Mouse (Mus musculus) neural tube, embryonic 11.5 days (tissue): ENCODE results near the gene Rangap1. TPM values are rescaled to one million over a fixed set of nuclear protein-coding genes. Genes with fewer than 3 reads are reported as not detected.

Source experiments
- ATAC-seq: fragments of 200-750 bp; cut with Nextera tagmentation; 2 replicates; pipeline ENCODE4 v1.8.0; 2017; ENCODE audit warnings: moderate number of reproducible peaks, mild to moderate bottlenecking, moderate TSS enrichment, moderate library complexity; ENCODE audit not compliant: insufficient read depth, low FRiP score, low TSS enrichment
- DNase-seq: peaks from one replicate; pipeline ENCODE4 v3.0.0-alpha.2; 2015; ENCODE audit warnings: low spot score
- H3K27ac ChIP-seq: fragments of 300-500 bp; sonication (generic); 2 replicates; pipeline ENCODE4 v1.5.1; 2014; ENCODE audit warnings: low read depth, mild to moderate bottlenecking, low read length
- H3K27me3 ChIP-seq: fragments of 300-500 bp; sonication (generic); 2 replicates; pipeline ENCODE4 v1.6.1; 2014; ENCODE audit warnings: mild to moderate bottlenecking, low read length, mixed read lengths; ENCODE audit not compliant: control insufficient read depth, insufficient read depth
- H3K36me3 ChIP-seq: fragments of 300-500 bp; sonication (generic); 2 replicates; pipeline ENCODE4 v1.6.1; 2014; ENCODE audit warnings: mild to moderate bottlenecking, low read length, moderate library complexity, mixed read lengths; ENCODE audit not compliant: control insufficient read depth, insufficient read depth
- H3K4me1 ChIP-seq: fragments of 300-500 bp; sonication (generic); 2 replicates; pipeline ENCODE4 v1.6.1; 2014; ENCODE audit warnings: low read length, mixed read lengths; ENCODE audit not compliant: control insufficient read depth, insufficient read depth
- H3K4me2 ChIP-seq: fragments of 300-500 bp; sonication (generic); 2 replicates; pipeline ENCODE4 v1.6.1; 2014; ENCODE audit warnings: low read depth, mild to moderate bottlenecking, moderate library complexity
- H3K4me3 ChIP-seq: fragments of 300-500 bp; sonication (generic); 2 replicates; pipeline ENCODE4 v1.5.1; 2014; ENCODE audit warnings: low read depth, low read length
- H3K9ac ChIP-seq: fragments of 300-500 bp; sonication (generic); 2 replicates; pipeline ENCODE4 v1.6.1; 2014; ENCODE audit warnings: mild to moderate bottlenecking, low read length
- H3K9me3 ChIP-seq: fragments of 300-500 bp; sonication (generic); 2 replicates; pipeline ENCODE4 v1.6.1; 2016; ENCODE audit warnings: low read length; ENCODE audit not compliant: control insufficient read depth
- WGBS: fragments of 180-500 bp; shearing (Covaris S2); extraction: QIAGEN DNeasy Blood & Tissue Kit; methylation state at CpG from one replicate; pipeline ENCODE4 v1.1.7; 2014; 5-methylcytosine and 5-hydroxymethylcytosine counted together
- polyA plus RNA-seq: library from polyadenylated mRNA; unstranded; fragments of >200 nt; fragmentation: Nextera tagmentation; extraction: Ambion mirVana; gene quantifications from 2 replicates; pipeline ENCODE4 v1.2.1, GENCODE M21; 2014

The Rangap1 gene
- 137 and 152 TPM in 2 replicates for polyA plus RNA-seq

DNA sequence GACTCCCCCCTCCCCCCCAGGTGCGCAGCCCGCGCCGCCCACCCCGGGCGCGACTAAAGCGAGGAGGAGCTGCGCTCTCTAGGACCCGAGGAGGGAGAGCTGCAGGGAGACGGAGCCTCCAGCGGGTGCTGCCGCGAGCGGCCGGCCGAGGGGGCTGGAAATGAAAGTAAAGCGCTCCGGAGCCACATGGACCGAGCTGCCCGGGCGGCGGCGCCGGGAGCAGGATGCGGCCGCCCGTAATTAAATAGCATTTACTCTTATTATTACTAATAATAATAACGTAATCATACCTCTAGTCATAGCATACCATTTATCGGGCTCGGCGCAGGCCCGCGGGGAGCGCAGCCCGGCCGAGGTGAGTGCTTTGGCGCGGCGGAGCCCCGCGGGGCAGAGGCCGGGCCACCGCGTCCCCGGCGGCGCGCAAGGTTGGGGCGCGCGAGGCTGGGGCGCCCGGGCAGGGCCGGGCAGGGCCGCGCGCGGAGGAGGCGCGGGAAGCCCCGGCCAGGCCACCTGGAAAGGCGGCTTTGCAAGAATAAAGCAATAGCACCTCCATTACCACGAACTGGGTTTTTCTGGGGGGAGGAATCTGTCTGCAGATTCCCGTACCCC, at the start of gene Rangap1, which contains the start of gene Zc3h7b:
TSS of gene Rangap1 (minus strand) at position 539 of the 609 bp plus-strand sequence.
TSS of gene Zc3h7b (plus strand) at position 66 of the 609 bp plus-strand sequence.
- DNase-seq (peak; percentile 86), ATAC-seq (peak; percentile 81)
- Histone ChIP-seq H3K27ac (peak within 1 kb of the TSS; percentile 89), H3K9ac (peak within 1 kb of the TSS; percentile 97), H3K36me3 (no peaks in the 10 kb centered on the region), H3K4me3 (peak within 1 kb of the TSS; percentile 98), H3K27me3 (no peaks in the 10 kb centered on the region), H3K4me1 (peaks cover 11% of the 10 kb centered on the region), H3K9me3 (no peaks in the 10 kb centered on the region), H3K4me2 (peak within 1 kb of the TSS; percentile 84)
- under 1% methylated on average over 60 of the region's 65 CpGs for WGBS

DNA sequence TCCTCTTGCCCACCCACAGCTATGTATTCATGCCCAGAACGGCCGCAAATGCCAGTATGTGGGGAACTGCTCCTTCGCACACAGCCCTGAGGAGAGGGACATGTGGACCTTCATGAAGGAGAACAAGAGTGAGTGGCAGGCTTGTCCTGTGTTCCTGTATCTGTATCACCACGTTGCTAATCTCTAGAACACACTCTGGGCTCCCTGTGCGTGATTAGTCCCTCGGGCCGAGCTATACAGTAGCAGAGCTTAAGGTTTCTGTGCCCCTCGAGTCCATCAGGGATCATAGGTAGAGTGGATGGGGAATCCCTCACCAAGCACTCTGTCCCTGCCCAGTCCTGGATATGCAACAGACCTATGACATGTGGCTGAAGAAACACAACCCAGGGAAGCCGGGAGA, 47.1 kb upstream of the Rangap1 start:
- H3K36me3 ChIP-seq, result peaks cover 33% of the 10 kb centered on the region
- WGBS, result 98% methylated on average over 9 of the region's 9 CpGs

DNA sequence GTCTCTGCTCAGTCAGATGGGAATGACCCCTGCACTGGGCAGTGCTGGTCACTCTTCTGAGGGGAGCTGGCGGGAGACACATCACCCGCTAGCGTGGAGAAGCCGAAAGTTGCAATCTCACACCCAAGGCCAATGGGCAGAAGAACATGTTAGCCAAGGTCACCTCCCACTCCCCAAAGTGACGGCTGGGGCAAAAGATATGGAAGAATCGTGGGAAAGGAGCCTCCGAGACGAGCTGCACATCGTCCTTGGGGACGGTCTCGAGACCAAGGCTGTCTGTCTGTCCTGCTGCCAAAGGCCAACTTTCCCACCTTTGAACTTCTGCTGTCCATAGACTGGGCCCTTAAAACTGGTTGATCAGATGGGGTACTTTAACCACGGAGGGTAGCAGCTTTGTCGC, 42.2 kb upstream of the Rangap1 start:
- H3K4me2 ChIP-seq, result no peak overlapping the region
- no peak overlapping the region for H3K27ac ChIP-seq
- no peaks in the 10 kb centered on the region for H3K9me3 ChIP-seq
- 96% methylated on average over 13 of the region's 13 CpGs for WGBS
- H3K4me3 ChIP-seq, result no peak overlapping the region
- peaks cover 37% of the 10 kb centered on the region for H3K36me3 ChIP-seq
- H3K4me1 ChIP-seq, result no peaks in the 10 kb centered on the region
- ATAC-seq (no peak), DNase-seq (no peak)
- no peaks in the 10 kb centered on the region for H3K27me3 ChIP-seq
- H3K9ac ChIP-seq, result no peak overlapping the region

More for the DNA sequence above, 47.1 kb upstream of the Rangap1 start:
- Histone ChIP-seq H3K27ac (no peak overlapping the region), H3K9me3 (no peaks in the 10 kb centered on the region), H3K4me1 (no peaks in the 10 kb centered on the region), H3K4me2 (no peak overlapping the region), H3K4me3 (no peak overlapping the region), H3K27me3 (no peaks in the 10 kb centered on the region), H3K9ac (no peak overlapping the region)
- ATAC-seq, result no peak
- DNase-seq, result no peak

DNA sequence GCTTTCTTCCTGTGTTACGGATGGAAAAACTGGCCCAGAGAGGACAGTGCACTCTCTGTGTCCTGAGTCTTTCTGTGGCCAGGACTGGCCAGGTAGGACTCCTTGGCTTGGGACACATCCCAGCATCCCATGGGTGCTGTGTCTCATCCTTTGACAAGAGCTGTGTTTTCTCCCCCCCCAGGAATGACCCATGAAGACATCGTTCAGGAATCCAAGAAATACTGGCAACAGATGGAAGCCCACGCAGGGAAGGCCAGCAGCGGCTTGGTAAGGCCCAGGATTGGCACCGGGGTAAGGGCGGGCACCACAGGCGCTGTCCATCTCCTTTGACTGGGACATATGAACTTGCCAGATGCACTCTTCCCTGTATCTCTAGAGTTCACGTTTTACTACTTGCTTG, 40.4 kb upstream of the Rangap1 start:
- Histone ChIP-seq H3K4me1 (no peaks in the 10 kb centered on the region), H3K36me3 (peaks cover 31% of the 10 kb centered on the region), H3K9ac (no peak overlapping the region), H3K27ac (no peak overlapping the region), H3K4me3 (no peak overlapping the region), H3K9me3 (no peaks in the 10 kb centered on the region), H3K27me3 (no peaks in the 10 kb centered on the region), H3K4me2 (no peak overlapping the region)
- whole genome bisulfite sequencing, result 95% methylated on average over 8 of the region's 8 CpGs
- DNase-seq (no peak), ATAC-seq (no peak)

DNA sequence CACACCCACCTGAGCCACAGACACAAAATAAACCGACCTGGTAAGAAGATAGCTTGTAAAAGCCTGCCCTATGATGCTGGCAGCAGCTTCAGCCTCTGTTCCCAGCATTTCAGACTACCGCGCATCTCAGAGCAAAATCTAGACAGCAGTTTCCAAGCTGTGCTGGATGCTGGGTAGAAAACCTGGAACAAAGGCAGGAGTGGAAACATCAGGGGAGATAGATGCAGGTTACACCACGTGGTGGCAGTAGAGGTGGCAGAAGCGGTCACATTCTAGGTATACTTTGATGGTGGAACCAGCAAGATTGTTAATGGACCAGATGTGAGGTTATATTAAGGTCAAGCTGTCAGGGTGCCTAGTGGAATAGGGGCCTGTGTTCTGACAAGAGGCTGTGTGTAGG, 39.4 kb upstream of the Rangap1 start:
- WGBS, result 71% methylated on average over 5 of the region's 5 CpGs
- Histone ChIP-seq H3K9me3 (no peaks in the 10 kb centered on the region), H3K27ac (no peak overlapping the region), H3K4me2 (no peak overlapping the region), H3K36me3 (peaks cover 33% of the 10 kb centered on the region), H3K9ac (no peak overlapping the region), H3K4me3 (no peak overlapping the region), H3K4me1 (no peaks in the 10 kb centered on the region), H3K27me3 (no peaks in the 10 kb centered on the region)
- DNase-seq (no peak), ATAC-seq (no peak)

DNA sequence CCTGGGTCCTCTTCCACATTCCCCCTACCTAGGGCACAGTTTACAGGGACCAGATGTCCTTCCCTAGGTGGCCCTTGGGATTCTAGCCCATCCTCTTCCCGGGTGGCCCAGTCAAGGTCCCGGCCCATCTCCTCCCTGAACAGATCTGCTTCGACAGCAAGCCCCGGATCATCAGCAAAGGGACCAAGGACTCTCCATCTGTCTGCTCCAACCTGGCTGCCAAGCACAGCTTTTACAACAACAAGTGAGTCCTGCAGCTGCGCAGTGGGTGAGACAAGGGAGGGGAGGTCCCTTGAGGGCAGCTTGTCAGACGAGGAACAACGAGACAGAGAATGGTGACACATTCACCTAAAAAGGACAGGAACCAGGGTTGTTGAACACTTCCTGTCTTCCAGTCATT, 36.5 kb upstream of the Rangap1 start:
- no peaks in the 10 kb centered on the region for H3K4me1 ChIP-seq
- H3K9ac ChIP-seq, result no peak overlapping the region
- ATAC-seq, result no peak
- no peak overlapping the region for H3K4me3 ChIP-seq
- H3K27me3 ChIP-seq, result no peaks in the 10 kb centered on the region
- no peak overlapping the region for H3K27ac ChIP-seq
- H3K4me2 ChIP-seq, result no peak overlapping the region
- peaks cover 44% of the 10 kb centered on the region for H3K36me3 ChIP-seq
- 87% methylated on average over 7 of the region's 7 CpGs for WGBS
- H3K9me3 ChIP-seq, result no peaks in the 10 kb centered on the region
- DNase-seq, result no peak

DNA sequence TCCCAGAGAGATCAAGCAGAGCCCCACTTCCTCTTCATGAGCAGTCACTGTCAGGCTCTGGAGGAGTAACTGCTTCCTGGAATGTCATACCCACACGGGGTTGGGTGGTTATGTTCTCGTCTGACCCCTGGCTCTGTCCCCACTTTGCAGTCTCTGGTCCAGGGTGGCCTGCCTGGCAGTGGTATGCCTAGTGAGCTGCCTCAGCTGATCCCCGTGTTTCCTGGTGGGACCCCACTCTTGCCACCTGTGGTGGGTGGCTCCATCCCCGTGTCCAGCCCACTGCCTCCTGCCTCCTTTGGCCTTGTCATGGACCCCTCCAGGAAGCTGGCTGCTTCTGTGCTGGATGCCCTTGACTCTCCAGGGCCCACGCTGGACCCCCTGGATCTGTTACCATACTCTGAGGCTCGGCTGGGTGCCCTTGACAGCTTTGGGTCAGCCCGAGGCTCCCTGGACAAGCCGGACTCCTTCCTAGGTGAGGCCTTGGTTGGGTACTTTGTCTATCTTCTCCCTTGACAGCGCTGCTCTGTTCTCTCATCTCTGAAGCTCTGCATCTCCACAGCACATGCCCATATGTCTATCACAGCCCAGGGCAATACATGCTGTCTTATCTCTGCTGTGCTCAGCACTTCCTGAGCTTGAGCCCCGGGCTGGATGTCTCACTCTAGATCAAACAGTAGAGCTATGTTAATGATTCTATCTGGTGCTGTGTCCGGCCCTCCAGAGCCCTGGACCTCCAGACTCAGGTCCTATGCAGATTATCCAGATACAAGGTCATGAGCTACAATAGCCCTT, 31.5 kb upstream of the Rangap1 start:
- Histone ChIP-seq H3K4me1 (peaks cover 10% of the 10 kb centered on the region; the same call in 1 of the 2 replicates), H3K4me2 (no peak overlapping the region), H3K9me3 (no peaks in the 10 kb centered on the region), H3K36me3 (peaks cover 38% of the 10 kb centered on the region), H3K4me3 (no peak overlapping the region), H3K27me3 (no peaks in the 10 kb centered on the region), H3K9ac (no peak overlapping the region), H3K27ac (no peak overlapping the region)
- ATAC-seq (no peak), DNase-seq (no peak)
- 92% methylated on average over 11 of the region's 11 CpGs for WGBS

DNA sequence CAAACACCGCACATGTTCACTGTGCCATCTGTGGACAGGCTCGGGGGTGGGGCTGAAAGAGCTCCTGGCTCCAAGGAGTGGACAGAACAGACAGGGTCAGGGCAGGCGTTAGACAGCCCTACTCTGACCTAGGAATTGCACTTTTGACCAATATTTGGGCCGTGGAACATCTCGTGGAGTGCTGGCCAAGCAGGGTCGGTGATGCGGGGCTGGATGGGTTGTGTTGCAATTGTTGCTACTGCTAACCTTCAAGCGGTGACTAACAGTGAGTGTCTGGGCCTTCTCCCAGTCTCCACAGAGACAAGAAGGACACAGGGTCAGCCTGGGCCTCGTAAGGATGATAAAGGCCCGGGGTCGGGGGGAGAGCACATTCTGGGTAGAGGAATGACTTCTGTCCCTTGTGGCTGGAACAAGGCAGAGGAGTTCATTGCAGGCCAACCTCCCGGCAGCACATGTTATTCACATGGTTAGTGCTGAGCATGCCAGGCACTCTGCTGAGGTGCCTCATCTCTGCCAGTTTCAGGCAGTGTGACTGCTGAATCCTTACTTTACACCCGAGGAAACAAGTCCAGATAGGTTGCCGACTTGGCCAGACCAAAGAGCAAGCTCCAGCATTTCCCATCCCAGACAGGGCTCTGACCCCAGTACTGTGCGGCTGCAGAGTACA, 29.3 kb upstream of the Rangap1 start:
- DNase-seq, result no peak
- H3K27ac ChIP-seq, result no peak overlapping the region
- peaks cover 34% of the 10 kb centered on the region for H3K36me3 ChIP-seq
- ATAC-seq, result no peak
- peaks cover 10% of the 10 kb centered on the region; the same call in 1 of the 2 replicates for H3K4me1 ChIP-seq
- WGBS, result 91% methylated on average over 15 of the region's 15 CpGs
- H3K9me3 ChIP-seq, result no peaks in the 10 kb centered on the region
- no peak overlapping the region for H3K9ac ChIP-seq
- no peaks in the 10 kb centered on the region for H3K27me3 ChIP-seq
- H3K4me2 ChIP-seq, result no peak overlapping the region
- H3K4me3 ChIP-seq, result no peak overlapping the region
